In genomic region chr14:12777990-12778389, GRCm38 (mm10) we compare ENCODE assay signal across 21 mouse cellular contexts. TPM values are rescaled to one million over a fixed set of nuclear protein-coding genes. Genes with fewer than 3 reads are reported as not detected.
DNase-seq lines count a peak whose midpoint lies in the region; ATAC-seq lines count a peak whose summit lies in the region.
"Had no signal": no experiment of that assay in that cellular context is flagged by ENCODE, and none has a peak within 500 bp of the region (broad histone marks: within the 10 kb centered on the region; RNA-seq: fewer than 3 reads in every experiment).

No protein-coding gene starts in this region.

- no peaks in the 10 kb centered on the region for H3K9me3 ChIP-seq in forebrain, embryonic 15.5 days
- H3K9me3 ChIP-seq: embryonic facial prominence, embryonic 12.5 days; liver, embryonic 13.5 days; lung, embryonic 15.5 days; midbrain, embryonic 12.5 days had no signal

- no peaks in the 10 kb centered on the region for H3K4me1 ChIP-seq in forebrain, embryonic 15.5 days
- H3K4me1 ChIP-seq: embryonic facial prominence, embryonic 12.5 days; liver, embryonic 13.5 days; lung, embryonic 15.5 days had no signal

- no peak overlapping the region for H3K27ac ChIP-seq in forebrain, embryonic 15.5 days (replicated peaks)
- H3K27ac ChIP-seq: embryonic facial prominence, embryonic 12.5 days; liver, embryonic 13.5 days; lung, embryonic 15.5 days; midbrain, embryonic 12.5 days had no signal

- no peaks in the 10 kb centered on the region for H3K27me3 ChIP-seq in forebrain, embryonic 15.5 days
- H3K27me3 ChIP-seq: embryonic facial prominence, embryonic 12.5 days; liver, embryonic 13.5 days; lung, embryonic 15.5 days; midbrain, embryonic 12.5 days had no signal

- no peak overlapping the region for H3K4me2 ChIP-seq in forebrain, embryonic 15.5 days (replicated peaks)
- H3K4me2 ChIP-seq: embryonic facial prominence, embryonic 12.5 days; liver, embryonic 13.5 days; lung, embryonic 15.5 days; midbrain, embryonic 12.5 days had no signal

- H3K9ac ChIP-seq in forebrain, embryonic 15.5 days (replicated peaks) = no peak overlapping the region
- H3K9ac ChIP-seq: embryonic facial prominence, embryonic 12.5 days; forebrain, postnatal 0 days; liver, embryonic 13.5 days; lung, embryonic 15.5 days; midbrain, embryonic 12.5 days had no signal

- WGBS in forebrain, embryonic 15.5 days = 67% methylated on average over 4 of the region's 4 CpGs

- DNase-seq in left cerebral cortex, adult 18-20 months (ENCODE audit: low spot score in 2 of 2) = peak; percentile 33 to 61
- no peak for DNase-seq in left cerebral cortex, postnatal 10 days (ENCODE audit: extremely low spot score in 1 of 2, low spot score in 2 of 2)
- peak; percentile 35 to 68 for DNase-seq in frontal cortex, postnatal 36 days (ENCODE audit: low spot score in 2 of 2)
- peak; percentile 43 to 76 for DNase-seq in left cerebral cortex, postnatal 25 days (ENCODE audit: low spot score in 2 of 2)
- peak; percentile 84 for DNase-seq in telencephalon, adult 2 months (ENCODE audit: low read depth, low spot score)
- no peak for DNase-seq in lung, postnatal 14 days
- DNase-seq: adrenal gland, postnatal 10 days; B cell, adult 2 months; cerebellum, adult 8-10 months; forebrain, postnatal 0 days; gastrocnemius, postnatal 36 days; kidney, adult 11 months; kidney, postnatal 14 days; liver, embryonic 13.5 days; thymus, postnatal 4 days had no signal

- H3K4me3 ChIP-seq in forebrain, embryonic 15.5 days = no peak overlapping the region
- H3K4me3 ChIP-seq: embryonic facial prominence, embryonic 12.5 days; liver, embryonic 13.5 days; lung, embryonic 15.5 days; midbrain, embryonic 12.5 days had no signal

- no peak for ATAC-seq in forebrain, embryonic 15.5 days (replicated peaks)
- ATAC-seq: forebrain, postnatal 0 days; hindbrain, embryonic 16.5 days had no signal

- intact Hi-C loops in left cerebral cortex, postnatal 10 days (cut with DNase I) = no loop called here
- intact Hi-C loops in left cerebral cortex, postnatal 25 days (cut with DNase I) = loop anchor here (5.0 kb wide), 1 partner anchor 39 kb away; no protein-coding TSS in a partner anchor

- no peaks in the 10 kb centered on the region for H3K36me3 ChIP-seq in forebrain, embryonic 15.5 days
- H3K36me3 ChIP-seq: embryonic facial prominence, embryonic 12.5 days; liver, embryonic 13.5 days; lung, embryonic 15.5 days; midbrain, embryonic 12.5 days had no signal

RNA-seq across cellular contexts. Expression of gene Cadps, which starts 44.9 kb away (rescaled TPM):
- total RNA-seq in left cerebral cortex, adult 18-20 months (2021) = 100 to 1,000 TPM; 233 to 243 TPM
- total RNA-seq in left cerebral cortex, postnatal 10 days (2021) = 100 to 1,000 TPM; 227 to 236 TPM
- 100 to 1,000 TPM; 224 to 229 TPM for total RNA-seq in left cerebral cortex, postnatal 25 days (2021)
- 27.2 and 33.9 TPM in 2 replicates for polyA plus RNA-seq in forebrain, embryonic 15.5 days (2015; fragmentation: Nextera tagmentation; extraction: Ambion mirVana)
- total RNA-seq: common myeloid progenitor, adult 5-6 weeks; gastrocnemius, postnatal 36 days had no signal

Comparison
In these comparisons a context has a peak if more than half of its experiments do, and no peak if none do; other contexts are left out.
1. DNase-seq: peak in left cerebral cortex, adult 18-20 months (2 of 2), frontal cortex, postnatal 36 days (2 of 2), left cerebral cortex, postnatal 25 days (2 of 2) and telencephalon, adult 2 months (single experiment); none in left cerebral cortex, postnatal 10 days (0 of 2) and lung, postnatal 14 days (single experiment).